Mouse (Mus musculus) thymus, adult 2 months (tissue): ENCODE data around the gene Gm20765. TPM values are rescaled to one million over a fixed set of nuclear protein-coding genes. Genes with fewer than 3 reads are reported as not detected.
"Not testable (repeated sequence)": the region's sequence is repeated elsewhere in the genome, so short reads cannot be mapped to it uniquely, and the experiment has no call there.

Source experiments
- DNase-seq: peaks from one replicate; pipeline ENCODE4 v3.0.0; 2021
- H3K27ac ChIP-seq: fragments of 200-500 bp; 2 replicates; pipeline ENCODE4 v1.5.1; 2012; ENCODE audit warnings: low read length, control low read depth; ENCODE audit not compliant: control insufficient read depth, insufficient read depth
- H3K27me3 ChIP-seq: fragments of 200-500 bp; 2 replicates; pipeline ENCODE4 v1.6.1; 2012; ENCODE audit warnings: mild to moderate bottlenecking, low read length, moderate library complexity, mixed read lengths; ENCODE audit not compliant: control insufficient read depth, insufficient read depth
- H3K36me3 ChIP-seq: fragments of 200-500 bp; 2 replicates; pipeline ENCODE4 v1.6.1; 2012; ENCODE audit warnings: mild to moderate bottlenecking, low read length, moderate library complexity; ENCODE audit not compliant: control insufficient read depth, insufficient read depth
- H3K4me1 ChIP-seq: fragments of 200-500 bp; replicated peaks from 2 replicates; pipeline ENCODE4 v1.6.1; 2012; ENCODE audit warnings: low read length; ENCODE audit not compliant: control insufficient read depth, insufficient read depth
- H3K4me3 ChIP-seq: fragments of 200-500 bp; 2 replicates; pipeline ENCODE4 v1.5.1; 2012; ENCODE audit warnings: mild to moderate bottlenecking, low read length, control low read depth, moderate library complexity; ENCODE audit not compliant: control insufficient read depth, insufficient read depth
- CTCF ChIP-seq: fragments of 200-500 bp; IDR thresholded peaks from 2 replicates; pipeline ENCODE4 v1.5.1; 2012; ENCODE audit warnings: mild to moderate bottlenecking, control low read depth, low read length, moderate library complexity, borderline replicate concordance; ENCODE audit not compliant: control insufficient read depth, poor library complexity, insufficient read depth; ENCODE audit errors: extremely low read depth
- POLR2A ChIP-seq: fragments of 200-500 bp; IDR thresholded peaks from 2 replicates; pipeline ENCODE4 v1.6.1; 2012; ENCODE audit warnings: mild to moderate bottlenecking, low read length, control low read depth, moderate library complexity; ENCODE audit not compliant: control insufficient read depth, poor library complexity, insufficient read depth; ENCODE audit errors: extremely low read depth
- WGBS: fragments of 180-500 bp; shearing (Covaris S2); methylation state at CpG from one replicate; pipeline ENCODE4 v1.1.7; 2018; 5-methylcytosine and 5-hydroxymethylcytosine counted together
- polyA plus RNA-seq: library from polyadenylated mRNA; depleted of rRNA; stranded (reverse); fragments of >200 nt; gene quantifications from 2 replicates; pipeline ENCODE4 v1.2.3, GENCODE M21; 2012; rRNA removed

Gene Gm20765
- polyA plus RNA-seq = not detected in 2 replicates

GRCm38 (mm10) chr10:104185233-104185632, at the start of gene Gm20765:
Gene Gm20765, plus strand, starts transcription at chr10:104185533.
- DNase-seq, H3K27ac ChIP-seq, H3K4me3 ChIP-seq, H3K27me3 ChIP-seq, H3K36me3 ChIP-seq, H3K4me1 ChIP-seq: not testable (repeated sequence)
- no CpG with 5 or more reads among the region's 3 CpGs for whole genome bisulfite sequencing

GRCm38 (mm10) chr10:104142687-104143086, 42.6 kb upstream of the Gm20765 start, which contains the start of gene Gm21293:
Gene Gm21293, plus strand, starts transcription at chr10:104142987.
- not testable (repeated sequence) for H3K27me3 ChIP-seq, H3K4me3 ChIP-seq, H3K4me1 ChIP-seq, DNase-seq, H3K36me3 ChIP-seq, H3K27ac ChIP-seq
- WGBS = no CpG with 5 or more reads among the region's 3 CpGs

GRCm38 (mm10) chr10:104151197-104151596, 34.1 kb upstream of the Gm20765 start, which contains the start of gene Gm6763:
Gene Gm6763, plus strand, starts transcription at chr10:104151497.
- not testable (repeated sequence) for H3K27ac ChIP-seq, DNase-seq
- WGBS = no CpG with 5 or more reads among the region's 3 CpGs

GRCm38 (mm10) chr10:104159706-104160105, 25.6 kb upstream of the Gm20765 start, which contains the start of gene Gm8764:
Gene Gm8764, plus strand, starts transcription at chr10:104160006.
- not testable (repeated sequence) for DNase-seq
- no CpG with 5 or more reads among the region's 3 CpGs for WGBS

More at GRCm38 (mm10) chr10:104151197-104151596, 34.1 kb upstream of the Gm20765 start, which contains the start of gene Gm6763:
- H3K4me3 ChIP-seq, H3K4me1 ChIP-seq, H3K36me3 ChIP-seq, H3K27me3 ChIP-seq: not testable (repeated sequence)

GRCm38 (mm10) chr10:104168215-104168614, 17.1 kb upstream of the Gm20765 start, which contains the start of gene Gm21304:
Gene Gm21304, plus strand, starts transcription at chr10:104168515.
- H3K4me3 ChIP-seq, H3K4me1 ChIP-seq, H3K36me3 ChIP-seq, H3K27me3 ChIP-seq, DNase-seq, H3K27ac ChIP-seq: not testable (repeated sequence)
- no CpG with 5 or more reads among the region's 3 CpGs for WGBS

More at GRCm38 (mm10) chr10:104159706-104160105, 25.6 kb upstream of the Gm20765 start, which contains the start of gene Gm8764:
- not testable (repeated sequence) for H3K4me3 ChIP-seq, H3K27ac ChIP-seq, H3K36me3 ChIP-seq, H3K27me3 ChIP-seq, H3K4me1 ChIP-seq

GRCm38 (mm10) chr10:104176724-104177123, 8.6 kb upstream of the Gm20765 start, which contains the start of gene Gm21312:
Gene Gm21312, plus strand, starts transcription at chr10:104177024.
- DNase-seq = not testable (repeated sequence)
- WGBS = no CpG with 5 or more reads among the region's 3 CpGs

GRCm38 (mm10) chr10:104193742-104194141, 8.4 kb downstream of the Gm20765 start, which contains the start of gene Gm4340:
Gene Gm4340, plus strand, starts transcription at chr10:104194042.
- no CpG with 5 or more reads among the region's 3 CpGs for WGBS
- not testable (repeated sequence) for DNase-seq, H3K27me3 ChIP-seq, H3K4me3 ChIP-seq, H3K27ac ChIP-seq, H3K4me1 ChIP-seq, H3K36me3 ChIP-seq

More at GRCm38 (mm10) chr10:104176724-104177123, 8.6 kb upstream of the Gm20765 start, which contains the start of gene Gm21312:
- not testable (repeated sequence) for H3K27me3 ChIP-seq, H3K36me3 ChIP-seq, H3K4me3 ChIP-seq, H3K4me1 ChIP-seq, H3K27ac ChIP-seq

- no peak for TF ChIP-seq POLR2A
- TF ChIP-seq CTCF = no peak
- no peak overlapping the region for H3K27ac ChIP-seq
- no peaks in the 10 kb centered on the region for H3K27me3 ChIP-seq
- no peak for DNase-seq
- no peak overlapping the region for H3K4me3 ChIP-seq
- no peaks in the 10 kb centered on the region for H3K4me1 ChIP-seq
- H3K36me3 ChIP-seq = no peaks in the 10 kb centered on the region
- 82% methylated on average over 1 of the region's 1 CpGs for WGBS
These were observed 24.3 kb downstream of the Gm20765 start for GRCm38 (mm10) chr10:104209655-104210054.
